Mouse (Mus musculus) midbrain, embryonic 15.5 days (tissue): ENCODE measurements at regions not wholly inside any gene's neighbourhood (a gene's known extent, or its start where the extent isn't known, plus 50 kb on each side); places are given as distances from the start of the nearest gene placed in this dataset.

Experiments used
- ATAC-seq: fragments of 200-750 bp; cut with Nextera tagmentation; replicated peaks from 2 replicates; pipeline ENCODE4 v1.8.0; 2017; ENCODE audit warnings: moderate TSS enrichment
- H3K27ac ChIP-seq: fragments of 300-500 bp; sonication (generic); 2 replicates; pipeline ENCODE4 v1.5.1; 2015; ENCODE audit warnings: mild to moderate bottlenecking, inconsistent platforms
- H3K27me3 ChIP-seq: fragments of 300-500 bp; sonication (generic); replicated peaks from 2 replicates; pipeline ENCODE4 v1.6.1; 2015; ENCODE audit warnings: inconsistent platforms
- H3K36me3 ChIP-seq: fragments of 300-500 bp; sonication (generic); replicated peaks from 2 replicates; pipeline ENCODE4 v1.6.1; 2015; ENCODE audit warnings: inconsistent platforms
- H3K4me1 ChIP-seq: fragments of 300-500 bp; sonication (generic); 2 replicates; pipeline ENCODE4 v1.6.1; 2015; ENCODE audit warnings: inconsistent platforms
- H3K4me2 ChIP-seq: fragments of 300-500 bp; sonication (generic); 2 replicates; pipeline ENCODE4 v1.6.1; 2015; ENCODE audit warnings: inconsistent platforms, mild to moderate bottlenecking, moderate library complexity
- H3K4me3 ChIP-seq: fragments of 300-500 bp; sonication (generic); 2 replicates; pipeline ENCODE4 v1.5.1; 2015; ENCODE audit warnings: mild to moderate bottlenecking, inconsistent platforms
- H3K9ac ChIP-seq: fragments of 300-500 bp; sonication (generic); 2 replicates; pipeline ENCODE4 v1.6.1; 2015; ENCODE audit warnings: mild to moderate bottlenecking, inconsistent platforms
- H3K9me3 ChIP-seq: fragments of 300-500 bp; sonication (generic); 2 replicates; pipeline ENCODE4 v1.6.1; 2016; ENCODE audit warnings: inconsistent platforms
- WGBS: fragments of 180-500 bp; shearing (Covaris S2); methylation state at CpG from one replicate; pipeline ENCODE4 v1.1.7; 2015; ENCODE audit warnings: mixed read lengths; 5-methylcytosine and 5-hydroxymethylcytosine counted together

- Histone ChIP-seq H3K4me1 (0 out of 2 replicates have a peak, but pooled peaks cover 2% of the 10 kb centered on the region), H3K27ac (no peak overlapping the region), H3K4me3 (no peak overlapping the region), H3K4me2 (no peak overlapping the region), H3K27me3 (no peaks in the 10 kb centered on the region), H3K9ac (no peak overlapping the region), H3K9me3 (no peaks in the 10 kb centered on the region), H3K36me3 (no peaks in the 10 kb centered on the region)
- WGBS = 37% methylated on average over 4 of the region's 4 CpGs
- no peak for ATAC-seq
These were observed 374.8 kb downstream of the Mllt3 start for GRCm38 (mm10) chr4:87658316-87658715.

- Histone ChIP-seq H3K9me3 (no peaks in the 10 kb centered on the region), H3K36me3 (no peaks in the 10 kb centered on the region), H3K9ac (no peak overlapping the region), H3K4me2 (no peak overlapping the region), H3K4me3 (no peak overlapping the region), H3K4me1 (0 out of 2 replicates have a peak, but pooled peaks cover 2% of the 10 kb centered on the region), H3K27me3 (no peaks in the 10 kb centered on the region), H3K27ac (no peak overlapping the region)
- ATAC-seq = no peak
- WGBS = 65% methylated on average over 2 of the region's 2 CpGs
These were observed 375.3 kb downstream of the Mllt3 start for GRCm38 (mm10) chr4:87657855-87658254.

DNA sequence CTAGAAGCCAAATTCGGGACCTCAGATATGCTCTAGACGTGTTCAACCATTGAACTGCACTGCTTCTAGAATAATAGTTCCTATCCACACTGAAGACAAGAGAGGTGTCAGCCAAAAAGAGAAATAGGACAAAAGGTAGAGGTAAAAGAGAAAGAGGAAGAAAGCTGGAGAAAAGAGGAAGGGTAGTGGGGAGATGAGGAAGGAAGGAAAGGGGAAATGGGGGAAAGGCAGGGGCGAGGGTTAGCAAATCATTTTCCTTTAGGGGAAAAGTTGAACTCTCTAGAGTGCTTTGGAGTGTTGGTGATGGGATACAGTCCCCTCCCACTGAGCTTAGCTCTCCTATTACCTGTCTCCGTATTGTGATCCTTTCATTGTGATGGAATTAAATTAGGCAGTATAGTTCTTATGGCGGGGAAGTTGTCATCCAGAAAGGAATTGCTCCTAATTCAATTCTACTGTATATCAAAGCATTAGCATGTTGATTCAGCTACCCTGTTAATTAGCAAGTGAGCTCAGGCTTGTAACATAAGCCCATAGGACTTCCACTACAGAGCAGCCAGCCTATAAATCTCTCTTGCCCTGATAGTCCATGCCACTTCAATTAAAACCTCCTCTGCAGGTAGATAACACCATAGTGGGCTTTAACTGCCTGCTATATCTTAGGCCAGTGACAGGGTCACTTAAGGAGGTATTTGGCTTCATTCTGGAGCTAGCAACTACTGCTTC is 379.6 kb downstream of the Mllt3 start:
- H3K9me3 ChIP-seq = no peaks in the 10 kb centered on the region
- H3K36me3 ChIP-seq = no peaks in the 10 kb centered on the region
- peaks cover 15% of the 10 kb centered on the region for H3K4me1 ChIP-seq
- no peak overlapping the region for H3K27ac ChIP-seq
- ATAC-seq = no peak
- no peak overlapping the region for H3K9ac ChIP-seq
- 76% methylated on average over 5 of the region's 5 CpGs for WGBS
- H3K4me3 ChIP-seq = no peak overlapping the region
- no peak overlapping the region for H3K4me2 ChIP-seq
- no peaks in the 10 kb centered on the region for H3K27me3 ChIP-seq

DNA sequence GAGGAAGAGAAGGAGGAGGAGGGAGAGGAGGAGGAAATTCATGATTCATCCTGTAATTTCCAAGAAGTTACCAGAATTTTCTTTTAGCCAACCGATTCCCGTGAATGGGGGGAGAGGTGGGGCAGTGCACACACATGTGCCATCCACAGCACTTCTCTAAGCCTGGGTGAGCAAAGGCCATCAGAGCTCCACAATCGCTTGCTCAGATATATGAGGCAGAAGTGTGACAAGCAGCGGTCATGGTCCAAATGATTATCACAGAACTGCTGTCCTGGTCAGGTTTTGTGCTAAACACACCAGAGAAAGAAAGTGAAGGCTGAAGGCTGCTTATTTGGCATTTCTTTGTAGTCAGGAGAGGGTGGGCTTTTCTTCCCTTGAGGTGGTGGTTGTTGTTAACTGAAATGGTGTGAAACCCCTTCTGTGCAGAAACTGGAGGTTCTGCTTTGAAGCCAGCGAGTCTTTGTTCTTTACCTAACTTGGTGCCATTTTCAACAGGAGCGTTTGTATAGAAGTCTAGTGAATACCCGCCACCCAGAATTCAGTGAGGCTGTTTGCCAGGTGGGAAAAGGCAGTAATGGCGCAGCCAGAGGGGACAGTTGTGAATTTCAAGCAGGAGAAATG is 380.7 kb downstream of the Mllt3 start:
- no peak overlapping the region for H3K27ac ChIP-seq
- whole genome bisulfite sequencing = 65% methylated on average over 8 of the region's 8 CpGs
- H3K9me3 ChIP-seq = no peaks in the 10 kb centered on the region
- H3K36me3 ChIP-seq = no peaks in the 10 kb centered on the region
- no peaks in the 10 kb centered on the region for H3K27me3 ChIP-seq
- H3K4me3 ChIP-seq = no peak overlapping the region
- no peak for ATAC-seq
- H3K4me1 ChIP-seq = peaks cover 21% of the 10 kb centered on the region
- H3K4me2 ChIP-seq = no peak overlapping the region
- H3K9ac ChIP-seq = no peak overlapping the region

DNA sequence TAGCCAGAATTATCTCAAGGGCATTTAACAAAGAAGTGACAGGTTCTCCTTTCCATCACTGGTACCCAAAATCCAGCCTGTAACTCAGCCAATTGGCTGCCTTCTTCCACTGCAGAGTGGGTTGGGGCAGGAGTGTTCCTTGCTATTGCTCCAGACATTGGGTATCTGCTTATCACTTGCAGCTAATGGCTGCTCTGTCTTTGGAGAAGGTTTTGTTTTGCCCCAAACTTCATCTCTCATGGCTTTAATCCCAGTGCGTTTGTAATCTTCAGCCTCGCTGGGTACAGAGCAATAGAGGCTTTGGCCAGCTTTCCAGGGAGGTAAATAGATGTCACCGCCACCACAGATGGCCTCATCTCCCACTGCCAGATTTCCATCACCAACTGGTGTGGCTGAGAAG is 381.9 kb downstream of the Mllt3 start:
- Histone ChIP-seq H3K27ac (no peak overlapping the region), H3K4me3 (no peak overlapping the region), H3K36me3 (no peaks in the 10 kb centered on the region), H3K4me2 (no peak overlapping the region), H3K9me3 (no peaks in the 10 kb centered on the region), H3K4me1 (peaks cover 21% of the 10 kb centered on the region), H3K9ac (no peak overlapping the region), H3K27me3 (no peaks in the 10 kb centered on the region)
- no peak for ATAC-seq
- 47% methylated on average over 3 of the region's 3 CpGs for WGBS

DNA sequence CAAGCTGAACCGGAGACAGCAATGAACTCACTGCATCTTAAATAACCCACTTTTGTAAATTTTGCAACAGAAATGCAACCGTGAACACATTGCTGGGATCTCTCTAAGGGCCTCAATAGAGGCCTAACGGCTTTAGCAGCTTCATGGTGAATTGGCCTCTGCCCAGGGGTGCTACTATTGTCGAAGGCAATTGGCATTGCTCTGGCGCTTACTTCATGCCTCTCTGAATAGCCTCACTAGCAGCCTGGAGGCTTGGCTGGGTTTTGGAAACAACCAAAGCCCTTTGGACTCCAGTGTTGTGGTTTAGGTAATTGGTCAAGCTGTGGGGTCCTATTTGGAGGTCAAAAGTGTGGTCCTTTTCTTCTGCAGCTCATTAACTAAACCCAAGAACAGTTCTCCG is 382.3 kb downstream of the Mllt3 start:
- ATAC-seq = 0 out of 2 replicates have a peak, but pooled peaks have one; percentile 24
- H3K27me3 ChIP-seq = no peaks in the 10 kb centered on the region
- H3K9ac ChIP-seq = no peak overlapping the region
- WGBS = 19% methylated on average over 6 of the region's 6 CpGs
- H3K4me2 ChIP-seq = no peak overlapping the region
- peaks cover 21% of the 10 kb centered on the region for H3K4me1 ChIP-seq
- H3K4me3 ChIP-seq = no peak overlapping the region
- no peaks in the 10 kb centered on the region for H3K36me3 ChIP-seq
- 0 out of 2 replicates have a peak overlapping the region, but pooled peaks have one; percentile 55 for H3K27ac ChIP-seq
- H3K9me3 ChIP-seq = no peaks in the 10 kb centered on the region

- peaks cover 21% of the 10 kb centered on the region for H3K4me1 ChIP-seq
- ATAC-seq = no peak
- H3K27ac ChIP-seq = 0 out of 2 replicates have a peak overlapping the region, but pooled peaks have one; percentile 55
These were observed 382.8 kb downstream of the Mllt3 start for GRCm38 (mm10) chr4:87650393-87650792.

DNA sequence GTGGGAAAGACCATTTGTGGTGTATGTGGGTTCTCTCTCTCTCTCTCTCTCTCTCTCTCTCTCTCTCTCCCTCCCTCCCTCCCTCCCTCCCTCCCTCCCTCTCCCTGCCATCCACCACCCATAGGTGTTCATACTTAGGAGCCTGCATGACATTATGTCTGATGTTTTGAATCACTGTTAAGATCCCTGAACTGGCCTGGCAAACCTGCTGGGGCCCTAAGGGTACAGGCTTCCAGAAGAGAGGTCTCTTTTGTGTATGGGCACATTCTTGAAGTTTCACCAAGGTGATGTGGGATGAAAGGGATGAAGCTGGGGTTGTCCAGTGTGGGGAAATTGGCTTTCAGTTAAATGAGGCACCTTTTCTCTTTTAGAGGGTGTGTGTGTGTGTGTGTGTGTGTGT is 384.2 kb downstream of the Mllt3 start:
- H3K36me3 ChIP-seq = no peaks in the 10 kb centered on the region
- H3K9ac ChIP-seq = no peak overlapping the region
- H3K4me1 ChIP-seq = peaks cover 21% of the 10 kb centered on the region
- no peak overlapping the region for H3K4me3 ChIP-seq
- H3K4me2 ChIP-seq = peak overlapping the region; percentile 71; the same call in 1 of the 2 replicates
- no peaks in the 10 kb centered on the region for H3K27me3 ChIP-seq
- no peaks in the 10 kb centered on the region for H3K9me3 ChIP-seq
- ATAC-seq = no peak; the same call in none of the 2 replicates
- peak overlapping the region; percentile 69 for H3K27ac ChIP-seq

More at GRCm38 (mm10) chr4:87650393-87650792, 382.8 kb downstream of the Mllt3 start:
- Histone ChIP-seq H3K36me3 (no peaks in the 10 kb centered on the region), H3K27me3 (no peaks in the 10 kb centered on the region), H3K9ac (no peak overlapping the region), H3K4me2 (no peak overlapping the region), H3K9me3 (no peaks in the 10 kb centered on the region), H3K4me3 (no peak overlapping the region)
- 36% methylated on average over 3 of the region's 3 CpGs for WGBS

GRCm38 (mm10) chr4:87647932-87648911 is 384.9 kb downstream of the Mllt3 start:
- 3% methylated on average over 26 of the region's 26 CpGs for WGBS
- Histone ChIP-seq H3K4me3 (peak overlapping the region; percentile 33), H3K36me3 (no peaks in the 10 kb centered on the region), H3K4me1 (peaks cover 21% of the 10 kb centered on the region), H3K9ac (peak overlapping the region; percentile 19; the same call in 1 of the 2 replicates), H3K4me2 (peak overlapping the region; percentile 71), H3K9me3 (no peaks in the 10 kb centered on the region), H3K27me3 (no peaks in the 10 kb centered on the region), H3K27ac (peak overlapping the region; percentile 69)
- peak; percentile 87 for ATAC-seq

DNA sequence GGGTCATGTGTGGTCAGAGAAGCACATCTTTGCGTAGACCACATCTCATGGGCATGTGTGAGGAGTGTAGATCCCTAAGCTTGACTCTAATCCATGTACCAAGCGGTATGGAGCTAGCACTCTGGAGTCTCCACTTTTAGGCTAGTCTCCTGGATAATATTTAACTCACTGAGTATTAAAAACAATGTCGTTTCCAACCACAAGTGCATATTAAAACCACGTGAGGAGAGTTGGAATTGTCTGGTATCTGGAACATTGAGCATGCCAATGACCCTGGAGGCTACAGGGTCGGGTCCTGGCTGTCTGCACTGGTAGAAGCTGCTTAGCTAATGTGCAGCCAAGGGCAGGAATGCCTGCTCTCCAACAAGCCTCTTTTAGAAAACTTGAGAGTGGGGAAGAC is 391.2 kb downstream of the Mllt3 start:
- ATAC-seq = no peak
- Histone ChIP-seq H3K4me3 (no peak overlapping the region), H3K4me2 (no peak overlapping the region), H3K27ac (no peak overlapping the region), H3K9me3 (no peaks in the 10 kb centered on the region), H3K9ac (no peak overlapping the region), H3K36me3 (no peaks in the 10 kb centered on the region), H3K4me1 (peaks cover 11% of the 10 kb centered on the region), H3K27me3 (no peaks in the 10 kb centered on the region)
- WGBS = 83% methylated on average over 5 of the region's 5 CpGs

GRCm38 (mm10) chr4:87641551-87641950 is 391.6 kb downstream of the Mllt3 start:
- no peaks in the 10 kb centered on the region for H3K36me3 ChIP-seq
- H3K4me2 ChIP-seq = no peak overlapping the region
- no peaks in the 10 kb centered on the region for H3K9me3 ChIP-seq
- H3K27me3 ChIP-seq = no peaks in the 10 kb centered on the region
- H3K4me3 ChIP-seq = no peak overlapping the region
- ATAC-seq = no peak
- WGBS = 82% methylated on average over 3 of the region's 3 CpGs
- no peak overlapping the region for H3K27ac ChIP-seq
- H3K9ac ChIP-seq = no peak overlapping the region
- H3K4me1 ChIP-seq = peaks cover 11% of the 10 kb centered on the region

- 10% methylated on average over 1 of the region's 1 CpGs for WGBS
- Histone ChIP-seq H3K36me3 (no peaks in the 10 kb centered on the region), H3K4me2 (no peak overlapping the region), H3K9ac (no peak overlapping the region), H3K27me3 (0 out of 2 replicates have a peak, but pooled peaks cover 2% of the 10 kb centered on the region), H3K9me3 (no peaks in the 10 kb centered on the region), H3K4me1 (peaks cover 11% of the 10 kb centered on the region), H3K4me3 (no peak overlapping the region), H3K27ac (peak overlapping the region; percentile 27; the same call in 1 of the 2 replicates)
- peak; percentile 72 for ATAC-seq
These were observed 394.9 kb downstream of the Mllt3 start for GRCm38 (mm10) chr4:87638380-87638646.
